Mouse (Mus musculus) granulocyte monocyte progenitor cell, adult 5-6 weeks (primary cell): ENCODE data around the gene Dynlrb2. TPM values are rescaled to one million over a fixed set of nuclear protein-coding genes. Genes with fewer than 3 reads are reported as not detected.

Experiments used
- ATAC-seq: replicated peaks from 2 replicates; pipeline ENCODE4 v1.8.0; 2016; ENCODE audit warnings: mild to moderate bottlenecking, moderate TSS enrichment, inconsistent platforms; ENCODE audit not compliant: poor library complexity, severe bottlenecking
- total RNA-seq, 2 experiments: library from RNA; stranded (forward) in 1 of 2; stranded (reverse) in 1 of 2; fragments of 200-712, 200-1000 nt in 1 of 2; fragments of >200 nt in 1 of 2; fragmentation: Nextera tagmentation in 1 of 2; gene quantifications; 2 replicates each; pipeline ENCODE4 v1.2.3; 2014 to 2017

The Dynlrb2 gene
- total RNA-seq (2014; fragmentation: Nextera tagmentation) (not detected in 2 replicates), total RNA-seq (2017) (not detected in 2 replicates)

GRCm38 (mm10) chr8:116504477-116505120 is at the start of gene Dynlrb2:
Gene Dynlrb2, plus strand, starts transcription at chr8:116504974.
- ATAC-seq = peak; percentile 99

GRCm38 (mm10) chr8:116458569-116458968 is 46.2 kb upstream of the Dynlrb2 start:
- no peak for ATAC-seq

GRCm38 (mm10) chr8:116461472-116461871 is 43.3 kb upstream of the Dynlrb2 start:
- ATAC-seq = no peak

- no peak for ATAC-seq
Observed at GRCm38 (mm10) chr8:116466586-116466985, 38.2 kb upstream of the Dynlrb2 start.

- peak; percentile 55 for ATAC-seq
Observed at GRCm38 (mm10) chr8:116467027-116467426, 37.7 kb upstream of the Dynlrb2 start.

GRCm38 (mm10) chr8:116477941-116478340 is 26.8 kb upstream of the Dynlrb2 start:
- peak; percentile 84 for ATAC-seq

- ATAC-seq = peak; percentile 77
Observed at GRCm38 (mm10) chr8:116478681-116479080, 26.1 kb upstream of the Dynlrb2 start.

- peak; percentile 68 for ATAC-seq
Observed at GRCm38 (mm10) chr8:116480894-116481293, 23.9 kb upstream of the Dynlrb2 start.

GRCm38 (mm10) chr8:116482738-116483137 is 22.0 kb upstream of the Dynlrb2 start:
- no peak for ATAC-seq

GRCm38 (mm10) chr8:116484087-116484486 is 20.7 kb upstream of the Dynlrb2 start:
- ATAC-seq = peak; percentile 74

- ATAC-seq = no peak
Observed at GRCm38 (mm10) chr8:116488546-116488945, 16.2 kb upstream of the Dynlrb2 start.

GRCm38 (mm10) chr8:116500057-116500809 is 4.5 kb upstream of the Dynlrb2 start:
- no peak for ATAC-seq

- no peak for ATAC-seq
Observed at GRCm38 (mm10) chr8:116508721-116509120, 3.9 kb downstream of the Dynlrb2 start.

GRCm38 (mm10) chr8:116509247-116509646 is 4.5 kb downstream of the Dynlrb2 start:
- ATAC-seq = no peak

- no peak for ATAC-seq
Observed at GRCm38 (mm10) chr8:116519676-116520075, 14.9 kb downstream of the Dynlrb2 start.

GRCm38 (mm10) chr8:116521208-116521607 is 16.4 kb downstream of the Dynlrb2 start:
- no peak for ATAC-seq

GRCm38 (mm10) chr8:116521641-116522040 is 16.9 kb downstream of the Dynlrb2 start:
- no peak for ATAC-seq

GRCm38 (mm10) chr8:116522104-116522767 is 17.5 kb downstream of the Dynlrb2 start:
- no peak for ATAC-seq

- ATAC-seq = no peak
Observed at GRCm38 (mm10) chr8:116524915-116525314, 20.1 kb downstream of the Dynlrb2 start.

- no peak for ATAC-seq
Observed at GRCm38 (mm10) chr8:116528736-116529135, 24.0 kb downstream of the Dynlrb2 start.

- ATAC-seq = no peak
Observed at GRCm38 (mm10) chr8:116533081-116533480, 28.3 kb downstream of the Dynlrb2 start.
